Mouse (Mus musculus) embryo, embryonic 11.5 days (tissue): ENCODE measurements around the gene Srrd.

Source experiments
- DNase-seq: peaks from one replicate; pipeline ENCODE4 v3.0.0-alpha.2; 2012; ENCODE audit warnings: low read depth, low spot score

Srrd gene

DNA sequence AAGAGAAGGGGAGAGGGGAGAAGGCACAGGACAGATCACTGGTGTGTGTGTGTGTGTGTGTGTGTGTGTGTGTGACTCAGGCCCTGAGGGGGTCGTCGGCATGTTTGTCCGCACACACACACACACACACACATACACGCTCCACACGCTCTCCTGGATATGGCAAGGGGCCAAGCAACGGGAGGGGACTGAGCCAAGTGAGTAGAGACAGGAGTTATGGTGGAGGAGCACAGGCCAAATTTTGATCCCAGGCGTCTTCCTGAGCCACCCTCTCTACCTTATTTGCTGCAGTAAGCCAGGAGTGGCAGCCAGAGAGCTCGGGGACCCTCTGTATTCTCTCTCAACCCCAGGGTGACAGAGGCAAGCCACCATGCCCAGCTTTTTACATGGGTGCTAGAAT, 53.6 kb downstream of the Srrd start:
- DNase-seq, result no peak

DNA sequence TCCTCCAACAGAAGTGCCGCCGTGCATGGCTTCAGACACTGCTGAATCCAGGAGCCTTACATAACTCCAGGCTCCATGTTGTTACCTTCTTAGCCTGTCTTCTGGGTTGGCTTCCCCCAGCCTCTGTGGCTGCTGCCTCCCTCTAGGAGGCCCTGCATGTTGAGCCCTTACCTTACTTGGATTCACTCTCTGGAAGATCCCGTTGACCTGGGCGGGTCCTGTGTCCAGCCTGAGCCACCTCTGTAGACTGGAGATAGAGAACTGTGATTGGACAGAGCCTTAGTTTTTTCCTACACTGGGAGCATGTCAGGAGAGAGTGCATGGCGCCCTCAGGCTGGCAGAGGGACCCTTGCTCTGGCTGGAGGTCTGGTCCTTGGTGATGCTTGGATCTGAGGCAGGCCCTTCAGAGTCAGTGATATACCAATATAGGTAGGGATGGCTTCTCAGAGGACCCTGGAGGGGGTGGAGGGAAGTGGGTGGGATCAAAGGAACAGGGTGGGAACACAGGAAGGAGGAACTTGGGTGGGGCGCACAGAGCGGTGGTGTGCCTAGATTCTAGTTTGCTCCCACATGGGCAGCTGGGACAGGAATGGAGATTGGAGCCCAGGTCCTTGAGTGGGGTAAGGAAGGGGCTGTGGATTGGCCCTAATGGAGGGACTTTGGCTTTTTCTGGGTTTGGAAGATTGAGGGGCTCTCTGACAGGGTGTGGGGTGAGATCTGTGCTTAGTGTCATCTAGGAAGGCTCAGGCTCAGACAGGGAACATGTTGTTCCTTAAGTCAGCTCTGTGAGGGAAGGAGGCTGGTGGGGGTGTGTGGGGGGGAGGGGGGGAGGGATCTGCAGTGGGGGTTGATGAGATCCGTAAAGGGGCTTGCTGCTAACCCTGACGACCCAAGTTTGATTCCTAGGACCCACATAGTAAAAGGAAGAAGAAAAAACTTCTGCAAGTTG, 54.4 kb downstream of the Srrd start:
- no peak for DNase-seq

DNA sequence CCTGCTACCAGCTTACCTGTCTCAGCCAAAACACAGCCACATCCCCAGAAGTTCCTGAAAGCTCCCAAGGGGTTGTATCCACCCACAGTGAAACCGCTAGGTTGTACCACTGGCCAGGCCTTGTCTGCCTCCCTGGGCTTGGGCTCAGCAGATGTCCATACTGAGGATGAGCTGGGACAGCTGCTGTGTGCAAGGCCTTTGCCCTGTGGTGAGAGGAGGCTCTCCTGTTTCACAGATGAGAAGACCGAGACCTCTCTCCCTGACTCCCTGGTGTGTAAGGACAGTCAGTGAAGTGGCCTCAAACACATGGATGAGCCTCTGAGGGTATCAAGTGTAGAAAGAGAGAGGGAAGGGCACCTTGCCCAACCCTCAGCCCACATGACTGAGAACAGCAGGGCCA, 55.2 kb downstream of the Srrd start:
- DNase-seq, result no peak
